ENCODE assay signal across 9 mouse cellular contexts in genomic region chr8:114971378-114971777, GRCm38 (mm10).
DNase-seq lines count a peak whose midpoint lies in the region; ATAC-seq and TF ChIP-seq lines count a peak whose summit lies in the region.
"Had no signal": no experiment of that assay in that cellular context is flagged by ENCODE, and none has a peak within 500 bp of the region (broad histone marks: within the 10 kb centered on the region; RNA-seq: fewer than 3 reads in every experiment).

No protein-coding gene starts in this region.

- no peaks in the 10 kb centered on the region for H3K4me1 ChIP-seq in bone marrow, adult 2 months (ENCODE audit: control insufficient read depth, insufficient read depth, low read length)
- H3K4me1 ChIP-seq in embryonic facial prominence, embryonic 14.5 days (ENCODE audit: control insufficient read depth, insufficient read depth, low read length) = no peaks in the 10 kb centered on the region
- H3K4me1 ChIP-seq in heart, embryonic 14.5 days (ENCODE audit: control insufficient read depth in 2 of 2, insufficient read depth in 2 of 2, low read length in 2 of 2) = peaks cover 22 to 28% of the 10 kb centered on the region in 2 experiments
- no peaks in the 10 kb centered on the region; the same call in 1 of the 2 replicates for H3K4me1 ChIP-seq in liver, embryonic 11.5 days (replicated peaks; ENCODE audit: control insufficient read depth, insufficient read depth, low read length)
- H3K4me1 ChIP-seq in thymus, adult 2 months (replicated peaks; ENCODE audit: control insufficient read depth, insufficient read depth, low read length) = peaks cover 17% of the 10 kb centered on the region

- H3K9me3 ChIP-seq in embryonic facial prominence, embryonic 14.5 days (ENCODE audit: control insufficient read depth, low read length) = peaks cover 10% of the 10 kb centered on the region; the same call in 1 of the 2 replicates
- peaks cover 5% of the 10 kb centered on the region; the same call in 1 of the 2 replicates for H3K9me3 ChIP-seq in heart, embryonic 14.5 days (ENCODE audit: control insufficient read depth, low read length)
- H3K9me3 ChIP-seq in liver, embryonic 11.5 days (ENCODE audit: control insufficient read depth, low read length) = no peaks in the 10 kb centered on the region; the same call in 1 of the 2 replicates

- TF ChIP-seq CTCF in bone marrow, adult 2 months (IDR thresholded peaks at IDR 0.05; ENCODE audit: control insufficient read depth, insufficient read depth, low read length) = peak; percentile 89
- peak; percentile 86 for TF ChIP-seq CTCF in thymus, adult 2 months (IDR thresholded peaks at IDR 0.05; ENCODE audit: borderline replicate concordance, control insufficient read depth, extremely low read depth, insufficient read depth, low read length, poor library complexity)

- no peaks in the 10 kb centered on the region for H3K36me3 ChIP-seq in embryonic facial prominence, embryonic 14.5 days (ENCODE audit: control insufficient read depth, insufficient read depth, low read length)
- H3K36me3 ChIP-seq in heart, embryonic 14.5 days (ENCODE audit: control insufficient read depth, insufficient read depth, low read length) = no peaks in the 10 kb centered on the region
- H3K36me3 ChIP-seq in liver, embryonic 11.5 days (ENCODE audit: control insufficient read depth, insufficient read depth, low read length) = no peaks in the 10 kb centered on the region
- H3K36me3 ChIP-seq in thymus, adult 2 months (ENCODE audit: control insufficient read depth, insufficient read depth, low read length) = no peaks in the 10 kb centered on the region

- no peak overlapping the region for H3K9ac ChIP-seq in embryonic facial prominence, embryonic 14.5 days (ENCODE audit: low read depth, low read length)
- no peak overlapping the region for H3K9ac ChIP-seq in heart, embryonic 14.5 days (ENCODE audit: low read length)
- no peak overlapping the region for H3K9ac ChIP-seq in liver, embryonic 11.5 days (ENCODE audit: low read depth, low read length)

- DNase-seq in CD8-positive naive resting alpha-beta T cell, adult 2 months (ENCODE audit: low read depth in 2 of 2, low spot score in 2 of 2) = peak; percentile 77 to 86
- peak; percentile 81 for DNase-seq in embryonic facial prominence, embryonic 14.5 days (ENCODE audit: low spot score)
- peak; percentile 85 for DNase-seq in kidney, postnatal 10 days
- DNase-seq in liver, embryonic 11.5 days (ENCODE audit: low spot score) = peak; percentile 59
- peak; percentile 78 for DNase-seq in ovary, postnatal 14 days (ENCODE audit: low spot score)
- DNase-seq in thymus, adult 2 months = peak; percentile 83

- H3K4me2 ChIP-seq in embryonic facial prominence, embryonic 14.5 days (ENCODE audit: low read depth, low read length) = no peak overlapping the region
- no peak overlapping the region for H3K4me2 ChIP-seq in heart, embryonic 14.5 days (ENCODE audit: low read length)
- H3K4me2 ChIP-seq in liver, embryonic 11.5 days = no peak overlapping the region

- peaks cover 5% of the 10 kb centered on the region; the same call in 1 of the 2 replicates for H3K27me3 ChIP-seq in embryonic facial prominence, embryonic 14.5 days (replicated peaks; ENCODE audit: control insufficient read depth, insufficient read depth, low read length)
- H3K27me3 ChIP-seq in heart, embryonic 14.5 days (ENCODE audit: control insufficient read depth, insufficient read depth, low read length) = no peaks in the 10 kb centered on the region
- H3K27me3 ChIP-seq in liver, embryonic 11.5 days (replicated peaks; ENCODE audit: control insufficient read depth, insufficient read depth, low read length) = no peaks in the 10 kb centered on the region
- no peaks in the 10 kb centered on the region for H3K27me3 ChIP-seq in thymus, adult 2 months (ENCODE audit: control insufficient read depth, insufficient read depth, low read length)

- H3K4me3 ChIP-seq in bone marrow, adult 2 months (replicated peaks; ENCODE audit: control insufficient read depth, low read depth, low read length) = no peak overlapping the region
- no peak overlapping the region for H3K4me3 ChIP-seq in embryonic facial prominence, embryonic 14.5 days (ENCODE audit: low read depth, low read length)
- no peak overlapping the region for H3K4me3 ChIP-seq in heart, embryonic 14.5 days (ENCODE audit: control insufficient read depth in 1 of 2, insufficient read depth in 1 of 2, low read depth in 1 of 2, low read length in 2 of 2)
- no peak overlapping the region for H3K4me3 ChIP-seq in liver, embryonic 11.5 days (ENCODE audit: low read depth, low read length)
- no peak overlapping the region for H3K4me3 ChIP-seq in thymus, adult 2 months (ENCODE audit: control insufficient read depth, insufficient read depth, low read length)
- H3K4me3 ChIP-seq: erythroblast, embryonic 14.5 days had no signal

- TF ChIP-seq POLR2A in bone marrow, adult 2 months (IDR thresholded peaks at IDR 0.05; ENCODE audit: borderline replicate concordance, control insufficient read depth, low read depth, low read length) = no peak
- TF ChIP-seq POLR2A in thymus, adult 2 months (IDR thresholded peaks at IDR 0.05; ENCODE audit: control insufficient read depth, extremely low read depth, insufficient read depth, low read length, poor library complexity) = no peak

- ATAC-seq in embryonic facial prominence, embryonic 14.5 days (ENCODE audit: low read depth) = peak; percentile 63
- ATAC-seq in heart, embryonic 14.5 days (ENCODE audit: insufficient number of reproducible peaks, insufficient read depth, low FRiP score, low read depth) = peak; percentile 32; the same call in 1 of the 2 replicates
- ATAC-seq in liver, embryonic 11.5 days (replicated peaks; ENCODE audit: low FRiP score) = no peak; the same call in 1 of the 2 replicates

- WGBS in bone marrow, adult 2 months = 26% methylated on average over 8 of the region's 8 CpGs
- 34% methylated on average over 8 of the region's 8 CpGs for WGBS in embryonic facial prominence, embryonic 14.5 days
- 38% methylated on average over 8 of the region's 8 CpGs for WGBS in heart, embryonic 14.5 days
- WGBS in liver, embryonic 11.5 days = 38% methylated on average over 8 of the region's 8 CpGs
- WGBS in thymus, adult 2 months = 29% methylated on average over 8 of the region's 8 CpGs

- H3K27ac ChIP-seq in bone marrow, adult 2 months (ENCODE audit: control insufficient read depth, insufficient read depth, low read depth, low read length, poor library complexity) = no peak overlapping the region
- no peak overlapping the region for H3K27ac ChIP-seq in embryonic facial prominence, embryonic 14.5 days (replicated peaks; ENCODE audit: low read depth, low read length)
- H3K27ac ChIP-seq in heart, embryonic 14.5 days (replicated peaks in 1 of 2; ENCODE audit: control insufficient read depth in 1 of 2, insufficient read depth in 1 of 2, low read depth in 2 of 2, low read length in 2 of 2) = no peak overlapping the region
- no peak overlapping the region for H3K27ac ChIP-seq in liver, embryonic 11.5 days (ENCODE audit: low read depth, low read length)
- no peak overlapping the region for H3K27ac ChIP-seq in thymus, adult 2 months (ENCODE audit: control insufficient read depth, insufficient read depth, low read length)
